Mouse (Mus musculus) liver, embryonic 16.5 days (tissue): ENCODE data around the gene Zbtb48. TPM values are rescaled to one million over a fixed set of nuclear protein-coding genes. Genes with fewer than 3 reads are reported as not detected.
"Not testable (repeated sequence)": the region's sequence is repeated elsewhere in the genome, so short reads cannot be mapped to it uniquely, and the experiment has no call there.

Experiments used
- ATAC-seq: fragments of 200-750 bp; cut with Nextera tagmentation; 2 replicates; pipeline ENCODE4 v1.8.0; 2017; ENCODE audit warnings: low read depth, mild to moderate bottlenecking, moderate number of reproducible peaks, moderate library complexity
- H3K27ac ChIP-seq: fragments of 300-500 bp; sonication (generic); 2 replicates; pipeline ENCODE4 v1.5.1; 2014; ENCODE audit warnings: mild to moderate bottlenecking, low read length
- H3K27me3 ChIP-seq: fragments of 300-500 bp; sonication (generic); 2 replicates; pipeline ENCODE4 v1.6.1; 2014; ENCODE audit warnings: low read depth, low read length, mixed read lengths; ENCODE audit not compliant: control insufficient read depth, insufficient read depth
- H3K36me3 ChIP-seq: fragments of 300-500 bp; sonication (generic); 2 replicates; pipeline ENCODE4 v1.6.1; 2014; ENCODE audit warnings: mild to moderate bottlenecking; ENCODE audit not compliant: control insufficient read depth, insufficient read depth
- H3K4me1 ChIP-seq: fragments of 300-500 bp; sonication (generic); 2 replicates; pipeline ENCODE4 v1.6.1; 2014; ENCODE audit warnings: low read depth, low read length, mixed read lengths; ENCODE audit not compliant: control insufficient read depth
- H3K4me2 ChIP-seq: fragments of 300-500 bp; sonication (generic); 2 replicates; pipeline ENCODE4 v1.6.1; 2014; ENCODE audit warnings: low read depth, low read length, mixed read lengths
- H3K4me3 ChIP-seq: fragments of 300-500 bp; sonication (generic); 2 replicates; pipeline ENCODE4 v1.5.1; 2014; ENCODE audit warnings: low read depth, mild to moderate bottlenecking, low read length
- H3K9ac ChIP-seq: fragments of 300-500 bp; sonication (generic); 2 replicates; pipeline ENCODE4 v1.6.1; 2014; ENCODE audit warnings: low read depth, low read length
- H3K9me3 ChIP-seq: fragments of 300-500 bp; sonication (generic); replicated peaks from 2 replicates; pipeline ENCODE4 v1.6.1; 2016; ENCODE audit warnings: low read length; ENCODE audit not compliant: control insufficient read depth
- WGBS: fragments of 180-500 bp; shearing (Covaris S2); extraction: QIAGEN DNeasy Blood & Tissue Kit; methylation state at CpG from one replicate; pipeline ENCODE4 v1.1.7; 2014; ENCODE audit not compliant: insufficient replicate concordance; 5-methylcytosine and 5-hydroxymethylcytosine counted together
- polyA plus RNA-seq: library from polyadenylated mRNA; unstranded; fragments of >200 nt; fragmentation: Nextera tagmentation; extraction: Ambion mirVana; gene quantifications from 2 replicates; pipeline ENCODE4 v1.2.1, GENCODE M21; 2015

The Zbtb48 gene
- polyA plus RNA-seq, 1 experiment from 2014 or later, result 11.1 TPM

DNA sequence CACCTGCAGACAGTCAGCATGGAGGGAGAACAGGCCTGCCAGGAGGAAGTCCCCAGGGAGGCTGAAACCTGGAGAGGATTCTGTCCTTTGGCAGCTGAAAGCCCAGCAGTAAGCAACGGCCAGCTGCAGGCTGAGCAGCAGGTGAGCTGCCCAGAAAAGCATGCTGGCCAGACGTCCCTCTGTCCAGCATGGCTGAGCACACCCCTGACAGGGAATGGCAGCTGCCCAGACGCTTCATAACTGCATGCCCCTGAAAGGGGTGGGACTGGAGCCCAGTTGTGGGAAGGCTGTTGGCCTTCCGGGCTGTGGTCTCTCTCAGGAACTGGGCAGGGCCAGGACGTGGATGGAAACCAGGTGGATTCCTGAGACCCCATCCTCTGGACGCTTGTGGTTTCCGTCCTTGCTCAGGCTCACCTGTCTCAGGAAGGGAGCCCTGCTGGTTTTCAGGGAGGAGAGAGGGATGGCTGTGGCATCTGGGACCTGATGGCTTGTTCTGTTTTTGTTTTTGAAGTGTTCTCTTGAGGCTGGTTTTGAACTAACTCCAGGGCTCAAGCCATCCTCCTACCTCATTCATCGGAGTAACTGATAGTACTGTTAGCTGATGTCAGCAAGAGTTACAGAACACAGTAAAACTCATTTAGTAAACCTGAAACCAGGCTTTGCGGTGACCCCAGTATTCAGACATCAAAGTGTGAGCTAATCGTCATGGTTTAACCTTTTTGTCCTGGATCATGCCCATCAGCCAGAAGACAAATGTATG, 10.9 kb upstream of the Zbtb48 start, which contains the start of gene Tas1r1:
TSS of gene Tas1r1 (minus strand) at position 344 of the 760 bp plus-strand sequence.
- WGBS, result 31% methylated on average over 10 of the region's 10 CpGs
- Histone ChIP-seq H3K4me1 (peaks cover 15% of the 10 kb centered on the region), H3K36me3 (peaks cover 15% of the 10 kb centered on the region), H3K4me2 (peak within 1 kb of the TSS; percentile 80), H3K4me3 (peak within 1 kb of the TSS; percentile 91), H3K9ac (peak within 1 kb of the TSS; percentile 82), H3K9me3 (no peaks in the 10 kb centered on the region), H3K27me3 (no peaks in the 10 kb centered on the region), H3K27ac (peak within 1 kb of the TSS; percentile 26; the same call in 1 of the 2 replicates)
- no peak for ATAC-seq

DNA sequence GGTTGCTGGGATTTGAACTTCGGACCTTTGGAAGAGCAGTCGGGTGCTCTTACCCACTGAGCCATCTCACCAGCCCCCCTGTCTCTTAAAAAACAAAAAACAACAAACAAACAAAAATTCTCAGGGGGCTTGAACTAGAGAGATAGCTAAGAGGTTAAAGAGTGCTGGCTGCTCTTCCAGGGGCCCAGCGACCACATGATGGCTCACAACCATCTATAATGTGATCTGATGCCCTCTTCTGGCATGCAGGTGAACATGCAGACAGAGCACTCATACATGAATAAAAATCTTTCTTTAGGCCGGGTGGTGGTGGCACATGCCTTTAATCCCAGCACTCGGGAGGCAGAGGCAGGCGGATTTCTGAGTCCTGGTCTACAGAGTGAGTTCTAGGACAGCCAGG, 9.0 kb upstream of the Zbtb48 start:
- ATAC-seq, H3K9me3 ChIP-seq, H3K4me2 ChIP-seq, H3K27me3 ChIP-seq, H3K4me3 ChIP-seq, H3K9ac ChIP-seq, H3K36me3 ChIP-seq, H3K27ac ChIP-seq: not testable (repeated sequence)
- H3K4me1 ChIP-seq, result peaks cover 15% of the 10 kb centered on the region
- WGBS, result 79% methylated on average over 6 of the region's 6 CpGs

DNA sequence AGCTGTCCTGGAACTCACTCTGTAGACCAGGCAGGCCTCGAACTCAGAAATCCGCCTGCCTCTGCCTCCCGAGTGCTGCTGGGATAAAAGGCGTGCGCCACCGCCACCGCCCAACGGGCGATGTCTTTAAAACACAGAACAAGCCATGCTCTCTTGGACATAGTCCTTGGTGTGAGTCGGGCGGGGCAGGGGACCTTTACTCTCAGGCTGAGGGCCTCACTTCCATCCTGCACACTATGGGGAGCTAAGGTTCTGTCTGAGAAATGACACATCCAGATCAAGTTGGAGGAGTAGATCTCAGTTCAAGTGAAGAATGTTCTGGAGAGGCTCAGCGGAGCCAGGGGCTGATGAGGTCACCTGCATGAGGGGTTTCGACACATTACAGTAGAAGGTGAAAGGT, 5.5 kb upstream of the Zbtb48 start:
- WGBS, result 81% methylated on average over 13 of the region's 13 CpGs
- H3K4me3 ChIP-seq, result no peak overlapping the region
- H3K4me2 ChIP-seq, result no peak overlapping the region
- H3K27ac ChIP-seq, result no peak overlapping the region
- H3K36me3 ChIP-seq, result no peaks in the 10 kb centered on the region
- H3K9me3 ChIP-seq, result no peaks in the 10 kb centered on the region
- no peak for ATAC-seq
- H3K4me1 ChIP-seq, result peaks cover 4% of the 10 kb centered on the region
- H3K9ac ChIP-seq, result no peak overlapping the region
- no peaks in the 10 kb centered on the region for H3K27me3 ChIP-seq

DNA sequence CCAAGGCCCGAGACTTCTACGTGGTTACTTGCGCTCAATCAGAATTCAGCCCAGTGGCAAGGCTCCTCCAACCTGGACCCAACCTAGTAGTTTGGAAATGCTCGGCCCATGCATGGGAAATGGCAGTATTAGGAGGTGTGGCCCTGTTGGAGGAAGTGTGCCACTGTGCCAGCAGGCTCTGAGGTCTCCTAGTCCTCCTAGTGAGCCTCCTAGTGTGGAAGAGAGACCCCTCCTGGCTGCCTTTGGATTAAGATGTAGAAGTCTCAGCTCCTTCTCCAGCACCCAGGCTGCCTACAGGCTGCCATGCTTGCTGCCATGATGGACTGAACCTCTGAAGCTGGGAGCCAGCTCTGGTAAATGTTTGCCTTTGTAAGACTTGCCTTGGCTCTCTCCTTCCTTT, 2.5 kb upstream of the Zbtb48 start:
- no peak for ATAC-seq
- H3K36me3 ChIP-seq, result no peaks in the 10 kb centered on the region
- H3K4me2 ChIP-seq, result no peak overlapping the region
- no peak overlapping the region for H3K4me3 ChIP-seq
- no peaks in the 10 kb centered on the region for H3K27me3 ChIP-seq
- H3K27ac ChIP-seq, result no peak overlapping the region
- WGBS, result 64% methylated on average over 4 of the region's 4 CpGs
- no peak overlapping the region for H3K9ac ChIP-seq
- peaks cover 21% of the 10 kb centered on the region for H3K4me1 ChIP-seq
- H3K9me3 ChIP-seq, result no peaks in the 10 kb centered on the region

DNA sequence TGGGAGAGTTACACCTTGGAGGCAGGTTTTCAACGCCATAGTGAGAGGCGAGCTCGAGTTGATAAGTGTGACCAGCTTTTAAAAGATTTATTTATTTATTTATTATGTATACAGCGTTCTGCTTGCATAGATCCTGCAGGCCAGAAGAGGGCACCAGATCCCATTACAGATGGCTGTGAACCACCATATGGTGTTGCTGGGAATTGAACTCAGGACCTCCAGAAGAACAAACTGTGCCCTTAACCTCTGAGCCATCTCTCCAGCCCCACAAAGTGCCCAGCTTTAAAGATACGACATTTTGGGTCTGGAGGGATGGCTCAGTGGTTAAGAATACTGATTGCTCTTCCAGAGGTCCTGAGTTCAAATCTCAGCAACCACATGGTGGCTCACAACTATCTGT, 1.6 kb upstream of the Zbtb48 start:
- Histone ChIP-seq H3K4me3 (no peak overlapping the region), H3K27ac (no peak overlapping the region), H3K4me1 (peaks cover 25% of the 10 kb centered on the region), H3K9ac (no peak overlapping the region), H3K36me3 (no peaks in the 10 kb centered on the region), H3K9me3 (no peaks in the 10 kb centered on the region), H3K4me2 (no peak overlapping the region), H3K27me3 (no peaks in the 10 kb centered on the region)
- no peak for ATAC-seq
- 40% methylated on average over 5 of the region's 5 CpGs for WGBS

DNA sequence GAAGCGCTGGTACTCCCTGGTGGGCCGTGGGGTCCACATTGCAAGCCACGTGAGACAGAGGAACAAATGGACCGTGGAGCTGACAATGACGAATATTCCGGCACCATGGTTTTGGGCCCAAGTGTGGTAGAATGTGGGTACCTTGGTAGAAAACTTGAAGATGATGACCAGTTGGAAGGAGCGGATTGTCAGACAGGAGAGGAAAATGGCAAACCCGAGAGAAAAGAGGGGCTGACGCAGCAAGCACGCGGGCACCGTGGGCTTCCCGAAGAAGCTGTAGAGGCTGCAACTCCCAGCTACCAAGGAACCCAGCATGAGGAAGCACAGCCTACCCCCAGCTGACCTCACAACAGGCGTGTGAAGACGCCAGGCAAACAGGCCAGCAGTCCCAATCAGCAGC, 985 bp upstream of the Zbtb48 start:
- Histone ChIP-seq H3K27ac (no peak overlapping the region), H3K9me3 (no peaks in the 10 kb centered on the region), H3K27me3 (no peaks in the 10 kb centered on the region), H3K4me1 (peaks cover 27% of the 10 kb centered on the region), H3K9ac (no peak overlapping the region), H3K4me2 (peak overlapping the region; percentile 96), H3K4me3 (no peak overlapping the region; the same call in 1 of the 2 replicates), H3K36me3 (no peaks in the 10 kb centered on the region; the same call in 1 of the 2 replicates)
- 67% methylated on average over 15 of the region's 15 CpGs for WGBS
- ATAC-seq, result no peak

DNA sequence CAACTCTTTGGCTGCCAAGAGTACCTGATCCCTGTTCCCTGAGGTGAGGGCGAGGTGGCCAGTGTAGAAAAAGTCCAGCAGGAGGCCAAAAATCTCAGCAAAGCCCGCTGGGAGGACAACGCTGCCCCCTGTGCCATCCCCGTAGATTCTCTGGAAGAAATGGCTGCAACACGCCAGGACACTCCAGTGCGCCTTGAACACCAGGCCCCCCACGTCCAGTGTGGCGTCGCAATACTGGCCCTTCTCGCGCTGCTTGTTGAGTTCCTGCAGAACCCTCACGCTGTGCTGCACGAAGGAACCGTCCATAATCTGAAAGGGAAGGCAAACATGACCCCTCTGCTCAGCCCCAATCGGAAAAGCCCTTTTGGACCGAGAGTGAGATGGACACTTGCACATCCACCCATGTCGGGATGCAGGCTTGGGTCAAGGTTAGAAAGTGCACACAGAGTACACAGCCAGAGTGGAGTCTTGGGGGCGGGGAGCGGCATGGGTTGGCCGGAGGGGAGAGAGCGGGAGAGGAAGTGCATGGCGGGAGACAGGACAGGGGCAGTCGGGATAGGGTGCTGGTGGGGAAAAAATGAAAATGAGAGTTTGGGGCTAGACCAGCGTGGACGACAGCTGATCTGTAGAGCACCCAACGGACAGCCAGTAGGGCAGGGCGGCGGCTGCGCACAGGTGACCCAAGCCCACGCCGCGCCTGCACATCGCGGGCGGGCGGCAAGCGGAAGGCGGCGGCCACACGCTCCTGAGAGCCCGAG, 541 bp downstream of the Zbtb48 start:
- WGBS, result 3% methylated on average over 37 of the region's 41 CpGs
- H3K36me3 ChIP-seq, result peaks cover 4% of the 10 kb centered on the region; the same call in 1 of the 2 replicates

DNA sequence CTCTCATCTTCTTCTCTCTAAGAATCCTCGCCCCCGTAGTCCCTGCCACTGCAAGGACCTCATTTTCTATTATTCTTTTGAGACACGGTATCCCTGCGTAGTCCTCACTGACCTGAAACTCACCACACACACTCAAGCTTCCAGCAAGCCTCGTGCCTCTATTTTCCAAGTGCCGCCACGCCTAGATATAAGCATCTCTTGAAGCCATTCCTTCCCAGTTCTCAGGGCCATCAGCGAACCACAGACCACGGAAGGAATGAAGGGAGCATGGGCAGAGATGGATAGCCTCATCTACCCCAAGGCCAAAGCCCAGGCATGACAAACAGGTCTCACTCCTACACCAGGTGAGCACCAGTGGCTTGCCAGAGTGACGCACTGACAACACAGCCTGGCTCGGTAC, 2.9 kb downstream of the Zbtb48 start:
- no peak for ATAC-seq
- no peak overlapping the region for H3K27ac ChIP-seq
- WGBS, result 76% methylated on average over 11 of the region's 11 CpGs
- no peaks in the 10 kb centered on the region for H3K9me3 ChIP-seq
- no peak overlapping the region for H3K4me3 ChIP-seq
- no peak overlapping the region for H3K4me2 ChIP-seq
- H3K36me3 ChIP-seq, result peaks cover 22% of the 10 kb centered on the region
- H3K27me3 ChIP-seq, result no peaks in the 10 kb centered on the region
- H3K4me1 ChIP-seq, result peaks cover 27% of the 10 kb centered on the region
- no peak overlapping the region for H3K9ac ChIP-seq

More for the DNA sequence above, 541 bp downstream of the Zbtb48 start:
- Histone ChIP-seq H3K9me3 (no peaks in the 10 kb centered on the region), H3K4me1 (peaks cover 27% of the 10 kb centered on the region), H3K27me3 (no peaks in the 10 kb centered on the region), H3K27ac (peak overlapping the region; percentile 84), H3K4me3 (peak overlapping the region; percentile 85), H3K4me2 (peak overlapping the region; percentile 96), H3K9ac (peak overlapping the region; percentile 81)
- peak; percentile 67 for ATAC-seq

DNA sequence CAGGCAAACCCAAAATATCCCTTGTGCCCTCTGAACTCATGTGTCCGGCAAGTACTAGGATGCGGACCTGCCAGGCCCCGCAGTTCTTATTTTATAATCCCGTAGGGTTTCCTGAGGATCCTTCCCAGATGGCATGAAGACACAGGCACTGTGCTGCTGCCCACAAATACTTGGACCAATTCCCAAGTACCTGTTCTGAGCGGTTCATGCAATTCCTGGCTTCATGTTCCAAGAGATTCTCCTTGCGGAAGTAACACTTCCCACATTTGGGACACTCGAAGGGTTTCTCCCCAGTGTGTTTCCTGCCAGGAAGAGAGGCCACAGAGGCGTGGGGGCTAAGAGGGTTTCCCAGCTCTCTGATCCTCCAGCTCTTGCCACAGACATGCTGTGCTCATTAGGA, 5.0 kb downstream of the Zbtb48 start:
- no peak overlapping the region for H3K27ac ChIP-seq
- H3K4me3 ChIP-seq, result no peak overlapping the region
- ATAC-seq, result no peak
- no peaks in the 10 kb centered on the region for H3K9me3 ChIP-seq
- H3K4me1 ChIP-seq, result peaks cover 21% of the 10 kb centered on the region
- H3K36me3 ChIP-seq, result peaks cover 26% of the 10 kb centered on the region
- WGBS, result 80% methylated on average over 8 of the region's 8 CpGs
- H3K4me2 ChIP-seq, result no peak overlapping the region
- no peaks in the 10 kb centered on the region for H3K27me3 ChIP-seq
- H3K9ac ChIP-seq, result no peak overlapping the region; the same call in 1 of the 2 replicates
